Mouse (Mus musculus) retina, postnatal 1 day (tissue): Measurements from ENCODE around the gene Sec14l5.

Source experiments
- DNase-seq: peaks from one replicate; pipeline ENCODE4 v3.0.0-alpha.2; 2012

Sec14l5 gene

DNA sequence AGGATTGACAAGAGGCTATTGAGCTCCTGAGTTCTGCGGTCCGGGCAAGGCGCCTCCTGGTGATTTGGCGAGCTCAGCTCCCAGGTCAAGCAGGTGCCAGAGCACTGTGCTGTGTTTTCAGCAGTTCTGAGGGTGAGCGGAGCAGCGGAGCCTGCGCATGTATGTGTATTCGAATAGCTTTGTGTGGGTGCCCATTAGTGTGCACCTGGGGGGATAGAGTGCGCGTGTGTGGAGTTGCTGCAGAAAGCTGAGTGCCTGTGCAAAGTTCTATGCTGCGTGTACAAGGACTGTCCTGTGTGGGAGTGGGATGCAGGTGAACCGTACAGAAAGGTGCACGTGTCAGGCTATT, at the start of gene Sec14l5:
Gene Sec14l5, plus strand, starts transcription at position 73 of the 349 bp plus-strand sequence.
- DNase-seq: no peak

DNA sequence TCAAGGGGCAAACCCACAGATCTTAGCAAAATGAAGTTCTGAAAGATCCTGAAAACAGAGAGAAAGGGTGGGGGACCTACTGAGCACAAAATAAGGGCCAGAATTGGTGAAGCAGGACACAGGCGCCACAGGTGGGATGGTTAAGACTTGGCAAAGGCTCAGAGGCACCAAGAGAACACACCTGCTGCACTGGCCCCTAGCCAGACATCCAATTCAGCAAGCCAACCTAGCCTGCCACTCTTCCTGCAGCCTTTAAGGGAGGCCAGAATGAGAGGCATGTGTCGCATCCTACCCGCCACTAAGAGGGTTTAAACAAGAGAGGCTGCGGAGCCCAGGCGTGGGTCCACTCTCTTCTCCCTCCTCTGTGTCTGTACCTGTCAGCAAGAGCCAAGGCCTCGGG, 45.9 kb upstream of the Sec14l5 start:
- DNase-seq: no peak

DNA sequence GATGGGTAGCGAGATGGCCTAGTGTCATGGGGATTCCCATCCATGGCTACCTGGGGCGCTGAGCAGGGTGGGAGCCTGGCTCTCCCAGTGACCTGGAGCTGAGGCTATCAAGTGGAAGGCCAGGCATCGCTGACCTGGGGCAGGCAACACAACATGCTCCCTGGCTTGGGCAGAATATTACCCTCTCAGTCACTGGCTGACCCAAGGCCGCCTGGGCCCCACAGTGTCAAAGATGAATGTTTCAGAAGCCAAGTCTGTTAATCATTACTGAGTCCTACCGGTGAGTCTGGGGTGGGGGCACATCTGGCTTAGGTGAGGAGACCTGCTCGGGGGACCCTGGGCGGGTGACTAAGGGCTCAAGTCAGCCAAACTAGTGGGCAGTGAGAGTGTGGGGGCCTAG, 37.0 kb upstream of the Sec14l5 start:
- no peak for DNase-seq

DNA sequence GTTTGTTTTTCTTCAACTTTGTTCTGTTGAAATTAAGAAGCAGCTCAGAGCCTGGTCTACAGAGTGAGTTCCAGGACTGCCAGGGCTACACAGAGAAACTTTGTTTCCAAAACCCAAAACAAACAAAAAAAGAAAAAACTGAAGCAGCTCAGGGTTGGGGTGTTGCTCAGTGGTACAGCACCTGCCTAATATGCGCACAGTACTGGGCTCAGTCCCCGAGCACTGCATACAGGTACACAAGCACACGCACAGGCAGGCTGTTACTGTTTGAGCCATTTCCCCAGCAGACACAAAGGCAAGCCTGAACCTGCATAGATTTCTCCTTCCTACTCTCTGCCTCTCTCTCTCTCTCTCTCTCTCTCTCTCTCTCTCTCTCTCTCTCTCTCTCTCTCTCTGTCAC, 35.9 kb upstream of the Sec14l5 start:
- DNase-seq: no peak

DNA sequence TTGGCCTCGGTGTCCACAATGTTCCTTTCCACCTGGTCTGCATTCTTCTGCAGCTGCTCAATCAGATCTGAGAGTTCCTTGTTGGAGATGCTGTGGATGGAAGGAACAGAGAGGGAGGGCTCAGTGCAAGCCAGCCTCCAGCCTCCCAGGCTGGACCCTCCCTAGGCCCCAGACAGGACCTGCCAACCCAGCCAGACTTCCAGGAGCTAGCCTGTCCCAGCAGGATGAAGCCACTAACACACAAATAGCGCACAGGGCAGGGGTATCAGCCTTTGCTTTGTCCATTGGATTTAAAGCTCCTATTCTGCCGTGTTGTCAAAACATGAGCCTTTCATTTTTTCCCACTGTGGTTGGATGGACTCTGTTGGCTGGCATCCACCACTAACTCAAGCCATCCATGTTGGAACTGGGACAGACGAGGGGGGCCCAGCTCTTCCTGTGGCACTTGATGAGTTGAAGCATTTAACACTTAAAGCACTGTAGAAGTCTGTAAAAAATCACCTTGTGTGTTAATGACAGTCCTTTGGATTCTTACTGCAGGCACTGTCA, 33.8 kb upstream of the Sec14l5 start:
- no peak for DNase-seq

DNA sequence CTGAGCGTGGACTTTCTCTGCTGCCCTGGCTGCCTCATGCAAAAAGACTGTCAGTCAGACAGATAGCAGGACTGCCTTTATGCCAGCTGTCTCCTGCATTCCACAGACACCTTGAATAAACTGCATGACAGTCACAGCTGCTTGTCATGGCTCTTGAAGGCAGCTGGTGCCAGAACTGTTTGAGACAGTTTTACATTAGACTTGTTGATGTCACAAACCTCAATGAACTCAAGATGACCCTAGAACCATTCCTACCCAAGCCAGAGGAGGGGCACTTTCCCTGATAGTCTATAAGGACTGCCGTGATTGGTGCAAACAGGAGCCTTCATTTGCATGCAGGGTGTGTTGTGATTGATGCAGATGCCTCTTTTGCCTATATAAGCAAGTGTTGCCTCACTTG, 33.3 kb upstream of the Sec14l5 start:
- no peak for DNase-seq

DNA sequence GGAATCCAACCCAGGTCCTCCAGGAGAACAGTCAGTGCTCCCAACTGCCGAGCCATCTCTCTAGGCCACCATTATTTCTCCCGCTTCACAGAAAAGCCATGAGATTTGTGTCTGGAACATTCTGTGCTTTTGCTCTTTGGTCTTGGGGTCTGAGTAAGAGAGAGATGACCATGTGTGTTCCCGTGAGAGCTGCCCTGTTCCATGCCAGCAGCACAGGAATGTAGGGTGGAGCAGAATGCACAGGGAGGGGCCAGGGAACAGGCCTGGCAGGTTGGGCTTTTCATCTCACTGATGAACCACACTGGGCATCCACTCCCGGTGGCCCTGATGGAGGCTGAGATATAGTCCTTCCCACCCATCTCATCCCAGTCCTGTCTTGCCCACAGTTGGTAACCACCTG, 27.5 kb upstream of the Sec14l5 start:
- no peak for DNase-seq

DNA sequence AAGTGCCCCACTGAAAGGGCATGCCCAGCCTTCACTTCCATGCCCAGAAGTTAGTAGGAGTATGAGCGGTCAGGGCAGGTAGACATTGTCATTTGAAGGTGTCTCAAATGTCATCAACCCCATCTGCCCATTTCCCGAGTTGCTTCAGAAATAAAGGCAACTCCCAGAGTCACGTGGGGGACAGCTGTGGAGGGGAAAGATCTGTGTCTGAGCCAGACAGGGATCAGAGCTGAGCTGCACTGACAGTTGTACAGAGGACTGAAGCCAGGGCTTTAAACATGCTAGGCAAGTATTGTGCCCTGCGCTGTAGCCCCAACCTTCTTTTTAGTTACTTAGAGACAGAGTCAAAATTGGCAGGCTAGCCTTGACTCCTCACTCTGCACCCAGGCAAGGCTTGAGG, 27.1 kb upstream of the Sec14l5 start:
- DNase-seq: no peak

DNA sequence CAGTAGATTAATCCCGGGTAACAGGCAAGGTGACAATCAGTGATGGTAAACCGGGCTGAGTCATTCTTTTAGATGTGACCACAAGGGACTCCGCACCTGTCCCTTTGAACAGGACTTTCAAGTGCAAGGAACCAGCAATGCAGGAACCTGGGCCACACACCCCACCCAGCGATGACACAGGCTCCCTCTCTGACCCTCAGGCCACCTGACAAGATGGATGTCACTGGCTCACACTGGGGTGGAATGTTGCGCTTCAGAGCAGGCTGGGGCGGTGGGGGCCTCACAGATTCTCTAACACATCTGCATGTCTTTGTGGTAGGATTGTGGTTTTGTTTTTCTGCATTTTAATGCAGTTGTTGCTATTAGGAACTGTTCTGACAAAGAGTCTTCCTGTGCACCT, 23.4 kb upstream of the Sec14l5 start:
- no peak for DNase-seq

DNA sequence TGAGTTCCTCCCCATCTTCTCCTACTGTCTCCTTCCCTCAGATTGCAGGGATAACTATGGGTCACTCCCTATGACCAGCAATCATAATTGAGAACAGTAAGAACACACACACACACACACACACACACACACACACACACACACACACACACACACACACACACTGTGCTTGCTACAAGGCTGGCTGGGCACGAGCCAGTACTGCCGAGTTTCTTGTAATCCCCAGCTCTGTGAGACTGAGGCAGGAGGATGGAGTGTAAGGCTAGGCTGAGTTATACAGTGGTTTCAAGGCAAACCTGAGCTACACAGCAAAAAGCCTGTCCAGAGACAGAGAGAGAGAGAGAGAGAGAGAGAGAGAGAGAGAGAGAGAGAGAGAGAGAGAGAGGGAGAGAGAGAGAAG, 16.7 kb upstream of the Sec14l5 start:
- DNase-seq: no peak

DNA sequence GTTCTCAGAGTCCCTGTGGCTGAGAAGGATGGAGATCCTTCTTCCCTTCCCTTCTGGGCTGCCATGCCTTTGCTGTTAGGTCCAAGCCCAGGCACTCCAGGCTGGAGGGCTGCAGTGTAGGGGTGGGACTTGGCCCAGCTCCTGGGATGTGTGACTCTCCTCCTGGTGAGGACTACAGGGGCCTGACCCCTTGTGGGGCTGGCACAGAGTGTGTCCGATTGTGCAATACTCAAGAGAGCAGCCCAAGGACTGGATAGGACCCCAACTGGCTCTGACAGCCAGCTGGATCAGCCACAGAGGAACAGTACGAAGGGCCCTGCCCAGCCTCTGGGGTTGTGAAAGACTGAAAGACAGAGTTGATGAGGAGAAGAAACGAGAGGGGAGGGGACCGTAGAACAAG, 16.1 kb upstream of the Sec14l5 start:
- no peak for DNase-seq

DNA sequence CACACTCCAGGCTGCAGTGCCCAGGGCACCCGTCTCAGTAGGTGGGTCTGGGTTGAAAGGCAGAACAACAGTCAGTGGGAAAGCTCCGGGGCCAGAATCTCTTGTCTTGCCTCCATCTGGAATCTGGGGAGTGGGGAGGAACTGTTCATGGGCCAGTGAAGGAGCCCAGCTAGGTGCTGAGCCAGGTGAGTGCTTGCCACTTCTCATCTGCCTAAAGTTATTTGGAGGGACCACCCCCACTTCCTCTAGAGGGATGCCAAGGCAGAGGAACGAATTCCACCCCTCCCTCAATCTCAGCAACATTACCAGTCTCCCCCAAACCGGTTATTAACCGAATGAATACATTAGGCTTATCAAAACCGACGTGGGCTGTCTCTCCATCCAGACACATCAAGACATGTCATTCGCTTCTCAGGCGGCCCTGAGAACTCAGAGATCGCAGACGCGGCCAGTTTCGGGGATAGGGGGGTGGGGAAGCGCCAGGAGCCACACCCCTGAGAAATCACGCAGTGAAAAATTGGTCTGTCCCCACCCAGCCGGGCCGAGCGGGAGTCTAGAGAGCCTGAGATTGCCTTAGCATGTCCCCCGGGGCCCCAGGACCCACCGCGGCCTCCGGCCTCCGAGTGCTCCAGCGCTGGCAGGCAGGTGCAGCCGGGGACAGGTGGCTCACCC, 15.5 kb upstream of the Sec14l5 start:
- DNase-seq: no peak

DNA sequence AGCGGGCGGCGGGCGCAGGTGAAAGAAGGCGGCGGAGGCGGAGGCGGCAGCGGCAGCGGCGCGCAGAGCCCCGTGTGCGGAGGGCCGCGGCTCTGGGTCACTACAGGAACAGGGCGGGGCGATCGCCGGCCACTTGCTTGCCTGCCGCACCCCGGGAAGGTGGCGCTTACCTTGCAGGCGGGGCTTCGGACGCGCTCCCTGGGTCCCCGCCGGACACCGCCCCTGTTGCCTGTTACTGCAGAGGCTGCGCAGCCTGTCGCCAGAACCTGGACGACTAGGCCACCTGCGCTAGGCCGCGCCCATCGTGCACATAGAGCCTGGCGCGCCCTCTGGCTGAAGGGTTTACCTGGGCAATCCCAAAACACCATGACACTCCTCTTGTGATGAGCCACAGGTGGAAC, 14.5 kb upstream of the Sec14l5 start, which contains the start of gene Ppl:
Gene Ppl, minus strand, starts transcription at position 21 of the 401 bp plus-strand sequence.
- peak; percentile 41 for DNase-seq

DNA sequence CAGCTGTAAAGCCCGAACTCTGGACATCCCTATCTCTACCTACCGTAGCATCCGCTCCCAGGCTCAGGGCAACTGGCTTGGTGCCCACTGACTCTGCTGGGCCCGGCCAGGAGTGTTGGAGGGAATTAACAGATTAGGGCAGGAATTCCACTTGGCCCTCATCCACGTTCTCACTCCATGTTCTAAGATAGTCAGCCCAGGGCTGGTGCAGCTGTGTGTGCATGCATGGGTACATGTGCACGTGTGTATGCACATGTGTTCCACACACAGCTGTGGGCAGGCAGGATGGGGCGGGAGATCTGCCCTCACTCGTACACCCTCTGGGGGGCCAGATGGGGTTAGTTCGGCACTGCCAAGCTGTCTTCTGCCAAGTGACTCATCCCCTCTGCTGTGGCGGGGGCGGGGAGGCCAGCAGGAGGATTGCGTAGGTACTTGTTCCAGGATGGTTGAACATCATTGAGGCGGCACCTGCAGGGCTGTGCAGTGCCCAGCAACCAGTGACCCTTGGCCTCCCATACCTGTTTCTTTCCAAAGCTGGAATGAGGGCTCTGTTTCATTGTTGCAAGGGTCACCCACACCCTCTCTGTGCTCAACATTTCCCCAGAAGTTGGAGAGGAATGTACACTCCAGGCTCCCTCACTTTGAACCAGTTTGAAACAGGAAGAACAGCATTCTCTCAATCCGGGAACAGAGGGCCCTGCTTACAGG, 12.1 kb upstream of the Sec14l5 start:
- no peak for DNase-seq

DNA sequence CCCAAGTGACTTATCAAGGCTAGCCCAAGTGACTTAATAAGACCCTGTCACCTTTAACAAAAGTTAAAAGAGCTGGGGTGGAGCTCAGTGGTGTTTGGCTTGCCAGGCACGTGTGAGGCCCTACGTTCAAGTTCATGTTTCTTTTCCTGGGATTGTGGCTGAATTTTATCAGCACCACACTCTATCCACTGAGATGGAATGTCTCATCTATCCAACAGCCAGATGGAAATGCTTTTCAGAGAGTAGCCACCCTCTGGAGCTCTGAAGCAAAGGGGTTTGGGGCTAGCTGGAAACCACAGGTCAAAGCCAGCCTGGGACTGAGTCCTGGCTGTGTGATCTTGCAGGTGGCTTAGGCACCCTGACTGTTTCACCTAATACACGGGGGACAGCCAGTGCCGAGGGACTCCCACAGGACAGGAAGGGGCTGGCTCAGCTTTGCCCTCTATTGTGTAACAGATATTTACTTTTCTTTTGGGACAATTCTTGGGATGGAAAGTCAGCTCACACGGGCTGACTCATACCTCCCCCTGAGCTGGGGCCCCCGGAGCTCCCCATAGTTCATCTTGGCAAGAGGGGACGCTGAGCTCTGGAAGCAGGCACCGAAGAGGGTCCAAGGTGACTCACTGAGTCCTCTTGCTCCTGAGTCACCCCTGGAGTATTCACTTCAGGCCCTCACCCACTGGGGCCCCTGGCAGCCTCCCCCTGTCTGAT, 11.2 kb upstream of the Sec14l5 start:
- DNase-seq: no peak

DNA sequence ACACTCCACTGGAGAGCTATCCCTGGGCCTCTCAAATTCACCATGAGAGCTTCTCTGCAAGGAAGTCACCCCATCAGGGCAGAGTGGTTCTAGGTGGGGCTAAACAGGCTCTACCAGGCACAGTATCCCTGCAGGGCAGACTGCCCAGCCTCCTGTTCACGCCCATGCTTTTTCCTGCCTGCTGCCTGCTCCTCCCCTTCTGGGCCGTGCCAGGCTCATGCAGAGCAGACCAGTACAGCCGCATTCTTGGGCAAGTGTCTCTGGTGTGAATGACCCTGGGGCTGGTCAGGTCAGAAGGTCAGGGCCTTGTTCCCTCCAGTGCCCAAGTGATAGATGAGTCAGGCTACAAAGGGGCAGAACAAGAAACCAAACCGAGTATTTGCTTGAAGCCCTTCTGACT, 10.4 kb upstream of the Sec14l5 start:
- DNase-seq: no peak

DNA sequence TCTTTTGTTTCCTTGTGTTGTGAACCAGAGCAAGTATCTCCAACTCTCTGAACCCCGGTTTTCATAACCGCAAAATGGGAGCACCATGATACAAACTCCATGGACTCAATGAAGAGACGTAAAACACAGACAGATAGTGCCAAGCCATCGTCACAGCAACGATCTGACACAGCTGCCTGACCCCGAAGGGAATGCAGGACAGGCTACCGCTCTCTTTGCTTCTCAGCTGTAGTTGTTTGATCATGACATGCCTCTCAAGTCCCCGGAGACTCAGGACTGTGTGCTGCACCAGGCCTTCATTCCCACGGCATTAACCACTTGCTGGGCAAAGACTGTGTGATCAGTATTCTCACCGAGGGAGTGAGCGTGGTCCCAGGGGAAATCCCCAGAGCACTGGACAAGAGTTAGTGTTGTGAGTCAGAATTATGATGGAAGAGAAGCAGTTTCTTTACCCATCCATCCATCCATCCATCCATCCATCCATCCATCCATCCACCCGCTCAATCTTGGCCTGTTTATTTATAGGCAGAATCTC, 9.8 kb upstream of the Sec14l5 start:
- no peak for DNase-seq

DNA sequence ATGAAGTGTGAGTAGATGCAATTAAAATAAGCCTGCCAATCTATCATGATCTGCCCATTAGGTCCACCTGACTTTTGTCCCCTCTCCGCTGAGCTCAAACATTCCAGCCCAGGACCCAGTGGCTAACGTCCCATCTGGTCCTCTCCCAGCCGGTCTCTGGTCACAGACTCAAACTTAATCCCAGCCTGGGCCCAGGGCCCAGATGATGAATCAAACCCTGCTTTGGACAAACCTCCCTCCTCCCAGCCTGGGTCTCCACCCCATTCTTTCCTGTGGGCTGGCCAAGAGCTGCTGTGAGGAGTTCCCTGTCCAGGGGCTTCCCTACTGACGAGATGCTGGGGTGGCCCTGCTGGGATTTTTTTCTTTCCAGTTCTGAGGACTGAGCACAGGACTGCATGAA, 7.2 kb upstream of the Sec14l5 start:
- DNase-seq: no peak

DNA sequence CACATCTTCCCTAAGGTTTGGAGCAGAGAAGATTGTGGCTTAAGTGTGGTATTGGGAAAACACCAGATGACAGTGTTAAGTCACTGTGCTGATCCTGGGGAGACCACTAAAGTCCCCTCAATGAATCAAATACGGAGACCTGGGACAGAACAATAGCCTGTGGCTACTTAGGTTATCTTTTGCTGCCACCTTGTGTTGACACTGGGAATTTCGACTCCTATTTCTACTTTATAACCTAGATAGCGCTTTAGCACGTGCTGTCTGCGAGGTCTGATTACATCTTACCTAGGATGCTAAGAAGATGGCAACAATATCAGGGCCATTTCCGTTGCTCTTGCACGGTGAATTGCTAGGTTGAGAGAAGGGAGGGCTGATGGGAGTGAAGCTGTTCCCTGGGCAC, 1.3 kb upstream of the Sec14l5 start:
- DNase-seq: peak; percentile 91

DNA sequence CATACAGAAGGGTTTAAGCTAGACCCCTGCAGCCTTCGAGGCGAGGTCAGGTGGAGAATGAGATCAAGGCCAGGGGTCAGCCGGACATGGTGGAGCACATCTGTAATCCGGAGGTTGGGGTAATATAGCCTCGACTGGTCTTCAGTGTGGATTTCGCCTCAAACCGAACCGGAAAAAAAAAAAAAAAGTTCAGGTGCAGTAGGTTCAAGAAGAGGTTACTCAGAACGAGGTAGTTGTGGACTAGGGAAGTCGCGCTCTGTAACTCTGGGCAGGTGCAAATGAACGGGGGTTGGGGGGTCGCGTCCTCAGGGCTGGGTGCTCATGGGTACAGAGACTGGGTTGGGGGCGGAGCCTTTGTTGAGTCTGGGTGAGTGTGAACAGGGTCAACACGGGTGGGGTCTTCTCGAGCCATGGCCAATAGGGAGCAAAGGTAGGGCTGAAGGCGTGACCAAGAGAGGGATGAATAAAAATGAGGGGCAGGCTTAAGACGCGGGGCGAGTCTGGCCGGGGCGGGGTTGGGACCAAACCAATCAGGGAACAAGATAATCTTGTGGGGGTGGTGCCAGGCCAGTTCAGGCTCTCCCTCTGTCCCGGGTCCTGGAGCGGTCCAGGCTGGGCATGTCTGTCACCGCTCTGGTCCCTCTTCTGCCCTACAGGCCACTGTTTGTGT, 407 bp upstream of the Sec14l5 start:
- peak; percentile 88 for DNase-seq

DNA sequence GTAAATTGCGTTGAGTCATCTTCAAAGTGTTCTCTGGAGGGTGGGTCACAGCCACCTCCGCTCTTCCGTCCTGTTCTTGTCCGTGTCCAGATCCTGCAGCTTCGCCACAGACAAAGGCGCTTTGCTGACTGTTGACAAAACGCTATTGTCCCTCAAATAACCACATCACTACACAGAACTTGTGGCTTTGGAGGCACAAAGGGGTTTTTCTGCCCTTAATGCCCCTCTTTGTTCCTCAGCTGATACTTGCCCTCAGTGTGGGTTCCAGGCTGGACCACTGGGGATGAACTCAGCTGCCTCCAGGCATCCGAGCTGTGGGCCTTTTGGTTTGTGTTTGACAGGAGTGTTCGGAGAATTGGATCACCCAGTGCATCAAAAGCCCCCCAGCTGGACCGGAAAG, 3.6 kb downstream of the Sec14l5 start:
- no peak for DNase-seq

DNA sequence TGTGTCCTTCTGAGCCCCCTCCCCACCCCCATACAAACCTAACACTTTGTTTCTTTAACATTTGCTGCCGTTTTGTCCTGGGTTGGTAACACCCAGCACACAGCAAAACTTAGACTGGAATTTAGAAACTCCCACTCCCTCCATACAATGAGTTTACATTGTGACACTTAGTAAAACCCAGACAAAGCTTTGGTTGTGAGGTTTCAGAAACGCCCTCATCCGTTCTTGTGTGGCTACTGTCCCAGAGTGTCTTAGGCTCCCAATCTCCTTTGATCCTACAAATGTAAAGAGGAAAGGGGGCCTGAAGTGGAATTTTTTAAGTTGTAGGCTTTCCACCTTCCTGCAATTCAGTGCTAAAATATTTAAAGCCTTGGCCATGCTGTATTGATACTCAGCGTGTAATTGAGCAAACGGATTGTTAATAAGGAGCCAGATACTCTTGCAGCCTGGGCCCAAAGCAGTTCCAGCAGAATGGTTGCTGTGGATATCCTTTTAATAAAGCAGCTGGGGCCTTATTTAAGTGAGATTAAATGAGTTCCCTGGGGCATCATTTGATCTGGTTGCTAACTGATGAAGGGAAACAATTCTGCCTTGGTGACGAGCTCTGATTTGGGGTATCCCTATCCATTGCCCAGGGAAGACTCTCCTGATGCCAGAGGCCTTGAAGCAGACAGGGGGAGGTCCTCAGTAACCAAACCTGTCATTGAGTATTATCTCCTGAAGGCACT, 6.6 kb downstream of the Sec14l5 start:
- DNase-seq: peak; percentile 31
